ENCODE assay signal across 16 mouse cellular contexts in the genomic region with DNA sequence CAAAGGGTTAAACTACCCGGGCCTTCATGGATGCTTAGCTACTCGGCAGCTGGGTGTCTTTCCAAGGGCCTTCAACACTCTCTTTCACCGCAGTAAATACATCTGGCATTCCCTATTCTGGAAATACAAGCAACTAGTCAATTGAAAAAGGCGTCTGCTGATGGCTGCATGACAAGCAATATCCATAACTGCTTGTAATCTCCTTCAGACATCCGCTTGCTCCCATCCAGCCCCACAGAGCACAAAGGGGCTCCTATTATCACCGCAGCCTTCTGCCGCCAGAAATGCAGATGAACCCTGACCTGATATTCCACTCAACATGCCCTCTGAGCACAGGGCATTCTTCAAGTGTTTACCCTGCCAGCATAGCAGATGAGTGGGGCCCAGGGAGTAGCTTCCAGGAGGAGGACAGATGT.
DNase-seq lines count a peak whose midpoint lies in the region; ATAC-seq and TF ChIP-seq lines count a peak whose summit lies in the region.
"Had no signal": no experiment of that assay in that cellular context is flagged by ENCODE, and none has a peak within 500 bp of the region (broad histone marks: within the 10 kb centered on the region; RNA-seq: fewer than 3 reads in every experiment).

No protein-coding gene starts in this region.

- no peak for TF ChIP-seq CTCF in hindbrain, postnatal 0 days (IDR thresholded peaks at IDR 0.05; ENCODE audit: low read depth)
- TF ChIP-seq CTCF in forebrain, postnatal 0 days (IDR thresholded peaks at IDR 0.05; ENCODE audit: low read depth): no peak

- no peak overlapping the region for H3K9ac ChIP-seq in hindbrain, embryonic 11.5 days (ENCODE audit: low read depth, low read length)
- H3K9ac ChIP-seq in hindbrain, postnatal 0 days (replicated peaks; ENCODE audit: low read length): no peak overlapping the region
- no peak overlapping the region for H3K9ac ChIP-seq in forebrain, postnatal 0 days
- H3K9ac ChIP-seq in midbrain, embryonic 13.5 days (replicated peaks): no peak overlapping the region
- H3K9ac ChIP-seq: neural tube, embryonic 12.5 days had no signal

- peak overlapping the region; percentile 2; the same call in 1 of the 2 replicates for H3K27ac ChIP-seq in hindbrain, embryonic 11.5 days (ENCODE audit: low read depth, low read length)
- no peak overlapping the region for H3K27ac ChIP-seq in hindbrain, postnatal 0 days
- peak overlapping the region; percentile 60; the same call in 1 of the 2 replicates for H3K27ac ChIP-seq in forebrain, postnatal 0 days (ENCODE audit: low read depth, low read length)
- H3K27ac ChIP-seq in midbrain, embryonic 13.5 days: peak overlapping the region; percentile 12
- H3K27ac ChIP-seq: neural tube, embryonic 12.5 days had no signal

- no peaks in the 10 kb centered on the region for H3K36me3 ChIP-seq in hindbrain, embryonic 11.5 days (ENCODE audit: control insufficient read depth, insufficient read depth, low read length)
- H3K36me3 ChIP-seq in hindbrain, postnatal 0 days (ENCODE audit: insufficient read depth, low read length): no peaks in the 10 kb centered on the region
- H3K36me3 ChIP-seq in forebrain, postnatal 0 days (ENCODE audit: insufficient read depth): no peaks in the 10 kb centered on the region
- H3K36me3 ChIP-seq in midbrain, embryonic 13.5 days: no peaks in the 10 kb centered on the region
- H3K36me3 ChIP-seq: neural tube, embryonic 12.5 days had no signal

- H3K4me1 ChIP-seq in hindbrain, embryonic 11.5 days (replicated peaks; ENCODE audit: control insufficient read depth, insufficient read depth, low read length): no peaks in the 10 kb centered on the region
- H3K4me1 ChIP-seq in hindbrain, postnatal 0 days (ENCODE audit: insufficient read depth, low read length): peaks cover 13% of the 10 kb centered on the region
- peaks cover 15% of the 10 kb centered on the region for H3K4me1 ChIP-seq in forebrain, postnatal 0 days (ENCODE audit: insufficient read depth)
- H3K4me1 ChIP-seq in midbrain, embryonic 13.5 days (replicated peaks): peaks cover 41% of the 10 kb centered on the region

- DNase-seq in hindbrain, embryonic 11.5 days (ENCODE audit: low spot score): peak; percentile 29
- no peak for DNase-seq in hindbrain, postnatal 0 days (ENCODE audit: low spot score)
- DNase-seq in embryo, embryonic 11 days: peak; percentile 22
- peak; percentile 58 for DNase-seq in forebrain, postnatal 0 days
- DNase-seq in kidney, adult 9 months: no peak
- no peak for DNase-seq in kidney, postnatal 36 days
- DNase-seq in cerebellum, adult 8-10 months: no peak
- DNase-seq: adrenal gland, postnatal 36 days; cerebellum, adult 2 months; gastrocnemius, postnatal 10 days; liver; lung, postnatal 36 days; right cerebral cortex, adult 18-20 months had no signal

- H3K27me3 ChIP-seq in hindbrain, embryonic 11.5 days (ENCODE audit: control insufficient read depth, insufficient read depth, low read length): no peaks in the 10 kb centered on the region
- H3K27me3 ChIP-seq in hindbrain, postnatal 0 days (ENCODE audit: insufficient read depth, low read length): no peaks in the 10 kb centered on the region
- H3K27me3 ChIP-seq in forebrain, postnatal 0 days (ENCODE audit: insufficient read depth, low read length): no peaks in the 10 kb centered on the region
- no peaks in the 10 kb centered on the region for H3K27me3 ChIP-seq in midbrain, embryonic 13.5 days
- H3K27me3 ChIP-seq: neural tube, embryonic 12.5 days had no signal

- H3K4me3 ChIP-seq in hindbrain, embryonic 11.5 days (ENCODE audit: low read depth, low read length): no peak overlapping the region
- H3K4me3 ChIP-seq in hindbrain, postnatal 0 days (ENCODE audit: low read length): no peak overlapping the region
- H3K4me3 ChIP-seq in forebrain, postnatal 0 days (ENCODE audit: low read depth, low read length): no peak overlapping the region
- no peak overlapping the region for H3K4me3 ChIP-seq in midbrain, embryonic 13.5 days (replicated peaks)
- H3K4me3 ChIP-seq: neural tube, embryonic 12.5 days had no signal

- no peak; the same call in 1 of the 2 replicates for ATAC-seq in hindbrain, embryonic 11.5 days (ENCODE audit: low FRiP score)
- ATAC-seq in hindbrain, postnatal 0 days: no peak
- ATAC-seq in forebrain, postnatal 0 days: peak; percentile 64
- ATAC-seq in midbrain, embryonic 13.5 days: 0 out of 2 replicates have a peak, but pooled peaks have one; percentile 38
- ATAC-seq: inflammation-experienced regulatory T-cells, adult 6 months had no signal

- H3K9me3 ChIP-seq in hindbrain, embryonic 11.5 days (ENCODE audit: control insufficient read depth, low read length): no peaks in the 10 kb centered on the region
- no peaks in the 10 kb centered on the region for H3K9me3 ChIP-seq in hindbrain, postnatal 0 days (ENCODE audit: low read length)
- H3K9me3 ChIP-seq in forebrain, postnatal 0 days (ENCODE audit: low read length): no peaks in the 10 kb centered on the region
- no peaks in the 10 kb centered on the region for H3K9me3 ChIP-seq in midbrain, embryonic 13.5 days
- H3K9me3 ChIP-seq: neural tube, embryonic 12.5 days had no signal

- 23% methylated on average over 7 of the region's 7 CpGs for WGBS in hindbrain, embryonic 11.5 days
- 14% methylated on average over 7 of the region's 7 CpGs for WGBS in hindbrain, postnatal 0 days
- 22% methylated on average over 7 of the region's 7 CpGs for WGBS in forebrain, postnatal 0 days
- WGBS in midbrain, embryonic 13.5 days: 9% methylated on average over 7 of the region's 7 CpGs

- H3K4me2 ChIP-seq in hindbrain, embryonic 11.5 days (replicated peaks; ENCODE audit: low read depth, low read length): no peak overlapping the region
- H3K4me2 ChIP-seq in hindbrain, postnatal 0 days (ENCODE audit: low read depth, low read length): no peak overlapping the region
- no peak overlapping the region for H3K4me2 ChIP-seq in forebrain, postnatal 0 days (ENCODE audit: low read depth)
- no peak overlapping the region for H3K4me2 ChIP-seq in midbrain, embryonic 13.5 days (replicated peaks)
- H3K4me2 ChIP-seq: neural tube, embryonic 12.5 days had no signal

Comparison
In these comparisons a context has a peak if more than half of its experiments do, and no peak if none do; other contexts are left out.
1. DNase-seq: peak in hindbrain, embryonic 11.5 days (single experiment), embryo, embryonic 11 days (single experiment) and forebrain, postnatal 0 days (single experiment); none in hindbrain, postnatal 0 days (single experiment), kidney, adult 9 months (single experiment), kidney, postnatal 36 days (0 of 2) and cerebellum, adult 8-10 months (single experiment).
2. ATAC-seq: peak in forebrain, postnatal 0 days (single experiment) and midbrain, embryonic 13.5 days (single experiment); none in hindbrain, embryonic 11.5 days (single experiment) and hindbrain, postnatal 0 days (single experiment).